Mouse (Mus musculus) testis, adult 2 months (tissue): Measurements from ENCODE around the gene Numa1. TPM values are rescaled to one million over a fixed set of nuclear protein-coding genes. Genes with fewer than 3 reads are reported as not detected.

Experiments
- H3K27ac ChIP-seq: fragments of 200-500 bp; 2 replicates; pipeline ENCODE4 v1.5.1; 2012; ENCODE audit warnings: low read depth, low read length; ENCODE audit not compliant: control insufficient read depth, insufficient read depth
- H3K27me3 ChIP-seq: fragments of 200-500 bp; 2 replicates; pipeline ENCODE4 v1.6.1; 2012; ENCODE audit warnings: mild to moderate bottlenecking, low read length, moderate library complexity; ENCODE audit not compliant: control insufficient read depth, insufficient read depth
- H3K36me3 ChIP-seq: fragments of 200-500 bp; 2 replicates; pipeline ENCODE4 v1.6.1; 2012; ENCODE audit warnings: mild to moderate bottlenecking, low read length; ENCODE audit not compliant: control insufficient read depth, insufficient read depth
- H3K4me1 ChIP-seq: fragments of 200-500 bp; 2 replicates; pipeline ENCODE4 v1.6.1; 2012; ENCODE audit warnings: low read length; ENCODE audit not compliant: control insufficient read depth, insufficient read depth
- H3K4me3 ChIP-seq: fragments of 200-500 bp; 2 replicates; pipeline ENCODE4 v1.5.1; 2012; ENCODE audit warnings: low read depth, mild to moderate bottlenecking, low read length, moderate library complexity, mixed read lengths; ENCODE audit not compliant: control insufficient read depth
- CTCF ChIP-seq: fragments of 200-500 bp; IDR thresholded peaks from 2 replicates; pipeline ENCODE4 v1.5.1; 2012; ENCODE audit warnings: low read depth, mild to moderate bottlenecking, inconsistent platforms, low read length, moderate library complexity; ENCODE audit not compliant: control insufficient read depth, insufficient read depth, insufficient replicate concordance
- POLR2A ChIP-seq: fragments of 200-500 bp; IDR thresholded peaks from 2 replicates; pipeline ENCODE4 v1.6.1; 2012; ENCODE audit warnings: low read depth, mild to moderate bottlenecking, inconsistent platforms, low read length, moderate library complexity; ENCODE audit not compliant: control insufficient read depth
- polyA plus RNA-seq: library from polyadenylated mRNA; depleted of rRNA; stranded (reverse); fragments of >200 nt; gene quantifications from 2 replicates; pipeline ENCODE4 v1.2.3, GENCODE M21; 2012; rRNA removed

The Numa1 gene
- polyA plus RNA-seq, 1 experiment = 21.9 TPM

- no peak overlapping the region for H3K27ac ChIP-seq
- H3K27me3 ChIP-seq = no peaks in the 10 kb centered on the region
- H3K36me3 ChIP-seq = no peaks in the 10 kb centered on the region
- H3K4me3 ChIP-seq = no peak overlapping the region
- TF ChIP-seq CTCF (no peak), POLR2A (no peak)
- peaks cover 2% of the 10 kb centered on the region; the same call in 1 of the 2 replicates for H3K4me1 ChIP-seq
These were observed 127.4 kb downstream of the Numa1 start for GRCm38 (mm10) chr7:102061353-102061752.

GRCm38 (mm10) chr7:102062203-102062602 lies 128.3 kb downstream of the Numa1 start:
- TF ChIP-seq CTCF (no peak), POLR2A (no peak)
- Histone ChIP-seq H3K27ac (no peak overlapping the region), H3K36me3 (no peaks in the 10 kb centered on the region), H3K27me3 (no peaks in the 10 kb centered on the region), H3K4me1 (peaks cover 4% of the 10 kb centered on the region), H3K4me3 (no peak overlapping the region)

GRCm38 (mm10) chr7:102063891-102064290 lies 130.0 kb downstream of the Numa1 start:
- no peaks in the 10 kb centered on the region for H3K27me3 ChIP-seq
- no peak for TF ChIP-seq CTCF
- TF ChIP-seq POLR2A = no peak
- H3K4me1 ChIP-seq = peaks cover 4% of the 10 kb centered on the region
- H3K4me3 ChIP-seq = peak overlapping the region; percentile 87
- no peak overlapping the region for H3K27ac ChIP-seq
- H3K36me3 ChIP-seq = no peaks in the 10 kb centered on the region

Other genes with a start within 250 kb of the Numa1 start
- 0.14 and 0.16 TPM in 2 replicates for gene Phox2a, start 115.8 kb upstream of the Numa1 start, polyA plus RNA-seq
- 27.7 and 37.2 TPM in 2 replicates for gene Inppl1, start 95.9 kb upstream of the Numa1 start, polyA plus RNA-seq
- gene Folr2, start 76.9 kb upstream of the Numa1 start, polyA plus RNA-seq = 2.7 and 3.7 TPM in 2 replicates
- gene Anapc15, start 70.4 kb upstream of the Numa1 start, polyA plus RNA-seq = 82.5 and 83.4 TPM in 2 replicates
- 25.5 and 28.5 TPM in 2 replicates for gene Folr1, start 63.3 kb upstream of the Numa1 start, polyA plus RNA-seq
- 52.2 and 53.8 TPM in 2 replicates for gene Lamtor1, start 28.2 kb upstream of the Numa1 start, polyA plus RNA-seq
- 1.4 and 2.0 TPM in 2 replicates for gene Tomt, start 27.8 kb upstream of the Numa1 start, polyA plus RNA-seq
- gene Lrrc51, start 216 bp upstream of the Numa1 start, polyA plus RNA-seq = 1,236 and 1,353 TPM in 2 replicates
- 3.3 and 4.2 TPM in 2 replicates for gene Il18bp, start 84.6 kb downstream of the Numa1 start, polyA plus RNA-seq
- gene Rnf121, start 131.4 kb downstream of the Numa1 start, polyA plus RNA-seq = 34.9 and 38.0 TPM in 2 replicates
- 47.9 and 54.6 TPM in 2 replicates for gene Xndc1, start 131.4 kb downstream of the Numa1 start, polyA plus RNA-seq
- gene Xntrpc, start 131.6 kb downstream of the Numa1 start, polyA plus RNA-seq = 5.5 and 7.4 TPM in 2 replicates
- gene Trpc2, start 149.0 kb downstream of the Numa1 start, polyA plus RNA-seq = not detected in 2 replicates
- 6.7 and 9.4 TPM in 2 replicates for gene Art1, start 167.6 kb downstream of the Numa1 start, polyA plus RNA-seq
- gene Art5, start 175.4 kb downstream of the Numa1 start, polyA plus RNA-seq = 65.1 and 76.0 TPM in 2 replicates
- 0.04 and 0.07 TPM in 2 replicates for gene Chrna10, start 182.7 kb downstream of the Numa1 start, polyA plus RNA-seq